Mouse (Mus musculus) lung, postnatal 0 days (tissue): ENCODE data around the gene Tcf20. TPM values are rescaled to one million over a fixed set of nuclear protein-coding genes. Genes with fewer than 3 reads are reported as not detected.
A peak's percentile ranks its signal among the peaks of the same experiment; 100 is the strongest.
"Not testable (repeated sequence)": the region's sequence is repeated elsewhere in the genome, so short reads cannot be mapped to it uniquely, and the experiment has no call there.

Experiments
- ATAC-seq: fragments of 200-750 bp; cut with Nextera tagmentation; 2 replicates; pipeline ENCODE4 v1.8.0; 2017; ENCODE audit warnings: moderate library complexity
- DNase-seq: peaks from one replicate; pipeline ENCODE4 v3.0.0-alpha.2; 2016; ENCODE audit warnings: low spot score
- H3K27ac ChIP-seq: fragments of 300-500 bp; sonication (generic); 2 replicates; pipeline ENCODE4 v1.5.1; 2014; ENCODE audit warnings: antibody characterized with exemption, mild to moderate bottlenecking, low read length, mixed read lengths
- H3K27me3 ChIP-seq: fragments of 300-500 bp; sonication (generic); replicated peaks from 2 replicates; pipeline ENCODE4 v1.6.1; 2014; ENCODE audit warnings: low read length, mixed read lengths; ENCODE audit not compliant: insufficient read depth
- H3K36me3 ChIP-seq: fragments of 300-500 bp; sonication (generic); 2 replicates; pipeline ENCODE4 v1.6.1; 2014; ENCODE audit warnings: low read length, mixed read lengths; ENCODE audit not compliant: insufficient read depth
- H3K4me1 ChIP-seq: fragments of 300-500 bp; sonication (generic); 2 replicates; pipeline ENCODE4 v1.6.1; 2014; ENCODE audit warnings: antibody characterized with exemption, low read depth, low read length, mixed read lengths; ENCODE audit not compliant: insufficient read depth
- H3K4me2 ChIP-seq: fragments of 300-500 bp; sonication (generic); replicated peaks from 2 replicates; pipeline ENCODE4 v1.6.1; 2014; ENCODE audit warnings: low read depth, mild to moderate bottlenecking, low read length, moderate library complexity, mixed read lengths
- H3K4me3 ChIP-seq: fragments of 300-500 bp; sonication (generic); 2 replicates; pipeline ENCODE4 v1.5.1; 2014; ENCODE audit warnings: low read depth, low read length
- H3K9ac ChIP-seq: fragments of 300-500 bp; sonication (generic); replicated peaks from 2 replicates; pipeline ENCODE4 v1.6.1; 2014; ENCODE audit warnings: low read depth, mild to moderate bottlenecking
- H3K9me3 ChIP-seq: fragments of 300-500 bp; sonication (generic); 2 replicates; pipeline ENCODE4 v1.6.1; 2016; ENCODE audit warnings: low read length, mixed read lengths
- CTCF ChIP-seq: IDR thresholded peaks from 2 replicates; pipeline ENCODE4 v1.5.1; 2016; ENCODE audit warnings: antibody characterized with exemption, mild to moderate bottlenecking
- EP300 ChIP-seq: IDR thresholded peaks from 2 replicates; pipeline ENCODE4 v1.6.1; 2016; ENCODE audit warnings: antibody characterized with exemption, mild to moderate bottlenecking, control low read depth
- WGBS: fragments of 180-500 bp; shearing (Covaris S2); extraction: QIAGEN DNeasy Blood & Tissue Kit; methylation state at CpG from one replicate; pipeline ENCODE4 v1.1.7; 2014; 5-methylcytosine and 5-hydroxymethylcytosine counted together
- polyA plus RNA-seq: library from polyadenylated mRNA; unstranded; fragments of >200 nt; fragmentation: Nextera tagmentation; extraction: Ambion mirVana; gene quantifications from 2 replicates; pipeline ENCODE4 v1.2.1, GENCODE M21; 2015

Gene Tcf20
- polyA plus RNA-seq, 1 experiment from 2014 or later, result 6.1 TPM

DNA sequence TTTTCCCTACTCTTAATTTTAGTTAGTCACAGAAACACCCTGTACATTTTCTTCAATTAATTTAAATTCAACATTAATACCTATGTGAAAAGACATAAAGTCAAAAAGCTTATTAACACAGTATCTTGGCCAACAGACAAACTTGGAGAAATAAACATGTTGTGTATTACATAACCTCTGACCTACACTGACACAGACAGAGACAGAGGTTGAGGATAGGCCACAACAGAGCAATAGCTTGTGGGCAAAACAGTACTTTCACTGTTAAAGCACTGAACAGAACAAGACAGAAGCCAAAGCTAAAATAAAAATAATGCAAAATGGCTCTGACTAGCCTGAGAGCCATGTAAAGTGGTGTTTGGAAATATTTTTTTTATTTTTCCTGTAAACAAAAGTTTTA is 97.2 kb downstream of the Tcf20 start:
- Histone ChIP-seq H3K9ac (no peak overlapping the region), H3K4me1 (peaks cover 3% of the 10 kb centered on the region; the same call in 1 of the 2 replicates), H3K27me3 (no peaks in the 10 kb centered on the region), H3K36me3 (no peaks in the 10 kb centered on the region), H3K27ac (no peak overlapping the region), H3K4me3 (no peak overlapping the region), H3K4me2 (no peak overlapping the region), H3K9me3 (no peaks in the 10 kb centered on the region)
- TF ChIP-seq CTCF, result no peak
- TF ChIP-seq EP300, result no peak
- no peak for ATAC-seq
- no peak for DNase-seq

DNA sequence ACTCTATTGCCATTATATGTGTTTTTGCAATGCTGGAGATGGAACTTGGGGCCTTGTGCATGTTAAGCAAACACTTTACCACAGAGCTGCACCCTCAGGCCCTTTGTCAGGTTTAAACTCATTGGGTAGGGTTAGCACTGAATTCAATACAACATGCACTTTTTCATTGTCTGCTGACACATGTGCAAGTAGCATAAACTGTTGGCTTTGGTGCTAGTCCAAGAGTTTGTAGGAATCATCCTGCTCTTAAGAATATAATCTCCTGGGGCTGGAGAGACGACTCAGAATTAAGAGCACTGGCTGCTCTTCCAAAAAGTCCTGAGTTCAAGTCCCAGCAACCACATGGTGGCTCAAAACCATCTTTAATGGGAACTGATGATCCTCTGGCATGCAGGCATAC is 98.2 kb downstream of the Tcf20 start:
- no peak for ATAC-seq
- WGBS, result 39% methylated on average over 1 of the region's 1 CpGs

GRCm38 (mm10) chr15:82888466-82888865 is 99.2 kb downstream of the Tcf20 start:
- Histone ChIP-seq H3K9me3 (no peaks in the 10 kb centered on the region), H3K4me3 (no peak overlapping the region), H3K27ac (no peak overlapping the region), H3K4me2 (no peak overlapping the region), H3K27me3 (no peaks in the 10 kb centered on the region), H3K36me3 (no peaks in the 10 kb centered on the region), H3K4me1 (peaks cover 3% of the 10 kb centered on the region; the same call in 1 of the 2 replicates), H3K9ac (no peak overlapping the region)
- WGBS, result 59% methylated on average over 2 of the region's 2 CpGs
- ATAC-seq (no peak), DNase-seq (no peak)
- TF ChIP-seq EP300, result no peak

More for the DNA sequence above, 98.2 kb downstream of the Tcf20 start:
- no peaks in the 10 kb centered on the region for H3K36me3 ChIP-seq
- no peak overlapping the region for H3K4me3 ChIP-seq
- TF ChIP-seq EP300, result no peak
- TF ChIP-seq CTCF, result no peak
- H3K27ac ChIP-seq, result no peak overlapping the region
- no peak overlapping the region for H3K9ac ChIP-seq
- H3K9me3 ChIP-seq, result no peaks in the 10 kb centered on the region
- no peak overlapping the region for H3K4me2 ChIP-seq
- H3K4me1 ChIP-seq, result peaks cover 3% of the 10 kb centered on the region; the same call in 1 of the 2 replicates
- DNase-seq, result no peak
- no peaks in the 10 kb centered on the region for H3K27me3 ChIP-seq

DNA sequence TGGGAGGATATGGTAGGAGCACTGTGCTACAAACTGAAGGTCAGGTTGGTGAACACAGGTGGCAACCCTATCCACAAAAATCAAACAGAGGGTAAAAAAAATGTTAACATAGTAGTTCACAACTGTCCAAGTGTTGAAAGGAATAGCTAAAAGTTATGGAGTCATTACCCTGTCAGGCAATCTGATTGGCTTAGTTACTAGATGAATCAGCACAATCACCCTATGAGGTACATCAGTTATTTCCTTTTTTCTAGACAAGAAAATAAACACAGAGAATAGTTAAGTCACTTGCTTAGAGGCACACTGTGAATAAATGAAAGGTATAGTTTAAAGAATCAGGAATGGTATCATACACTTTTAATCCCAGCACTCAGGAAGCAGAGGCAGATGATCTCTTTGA is 110.4 kb downstream of the Tcf20 start:
- ATAC-seq, result peak; percentile 33; the same call in 1 of the 2 replicates
- H3K27ac ChIP-seq, result peak overlapping the region; percentile 78
- H3K9ac ChIP-seq, result no peak overlapping the region

DNA sequence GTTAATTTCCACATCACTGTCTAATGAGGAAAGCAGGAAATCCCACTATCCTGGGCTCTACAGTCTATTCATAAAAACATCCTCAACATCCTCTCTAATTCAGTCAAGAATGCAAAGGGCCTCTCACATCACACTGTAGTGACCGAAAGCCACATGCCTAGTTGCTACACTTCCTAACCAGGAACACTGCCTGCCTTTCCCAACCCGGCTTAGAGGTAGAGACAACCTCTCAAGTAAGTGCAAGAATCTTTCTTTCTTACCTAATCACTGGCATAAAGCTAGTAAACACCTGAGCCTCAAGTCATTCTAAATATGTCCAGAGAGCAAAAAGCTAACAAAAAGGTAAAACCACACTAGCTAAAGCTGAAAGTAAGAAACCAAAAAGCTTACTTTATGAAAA is 110.8 kb downstream of the Tcf20 start:
- no peak overlapping the region for H3K9ac ChIP-seq
- peak; percentile 83 for DNase-seq
- H3K27ac ChIP-seq, result peak overlapping the region; percentile 78
- no peak overlapping the region for H3K4me2 ChIP-seq
- no peaks in the 10 kb centered on the region for H3K27me3 ChIP-seq
- H3K36me3 ChIP-seq, result no peaks in the 10 kb centered on the region
- H3K9me3 ChIP-seq, result no peaks in the 10 kb centered on the region
- ATAC-seq, result peak; percentile 95
- peak; percentile 85 for TF ChIP-seq EP300
- TF ChIP-seq CTCF, result no peak
- no peaks in the 10 kb centered on the region for H3K4me1 ChIP-seq
- WGBS, result 35% methylated on average over 2 of the region's 2 CpGs
- H3K4me3 ChIP-seq, result no peak overlapping the region

More for the DNA sequence above, 110.4 kb downstream of the Tcf20 start:
- H3K36me3 ChIP-seq, result no peaks in the 10 kb centered on the region
- H3K4me2 ChIP-seq, result no peak overlapping the region
- H3K27me3 ChIP-seq, result no peaks in the 10 kb centered on the region
- TF ChIP-seq CTCF, result no peak
- no peak for TF ChIP-seq EP300
- no peaks in the 10 kb centered on the region for H3K9me3 ChIP-seq
- H3K4me3 ChIP-seq, result no peak overlapping the region
- no peak for DNase-seq
- no peaks in the 10 kb centered on the region for H3K4me1 ChIP-seq

DNA sequence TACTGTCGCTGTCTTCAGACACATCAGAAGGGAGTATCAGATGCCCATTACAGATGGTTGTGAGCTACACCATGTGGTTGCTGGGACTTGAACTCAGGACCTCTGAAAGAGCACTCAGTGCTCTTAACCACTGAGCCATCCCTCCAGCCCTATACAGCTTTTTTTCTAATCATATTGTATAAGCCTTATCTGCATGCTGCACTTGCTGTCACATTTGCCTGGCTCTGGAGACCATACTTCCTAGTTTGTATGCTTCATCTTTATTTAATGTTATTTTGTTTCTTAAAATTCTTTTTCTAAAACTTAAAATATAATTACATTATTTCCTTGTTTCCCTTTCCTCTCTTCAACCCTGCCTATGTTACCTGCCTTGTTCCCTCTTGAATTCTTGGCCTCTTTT is 115.6 kb downstream of the Tcf20 start:
- H3K9ac ChIP-seq, result no peak overlapping the region
- H3K27me3 ChIP-seq, result no peaks in the 10 kb centered on the region
- no peaks in the 10 kb centered on the region for H3K9me3 ChIP-seq
- no peak overlapping the region for H3K4me2 ChIP-seq
- no peaks in the 10 kb centered on the region for H3K4me1 ChIP-seq
- no peaks in the 10 kb centered on the region for H3K36me3 ChIP-seq
- TF ChIP-seq EP300, result no peak
- no peak for TF ChIP-seq CTCF
- no peak for DNase-seq
- H3K4me3 ChIP-seq, result no peak overlapping the region
- no peak overlapping the region for H3K27ac ChIP-seq
- 97% methylated on average over 1 of the region's 1 CpGs for WGBS
- ATAC-seq, result no peak

DNA sequence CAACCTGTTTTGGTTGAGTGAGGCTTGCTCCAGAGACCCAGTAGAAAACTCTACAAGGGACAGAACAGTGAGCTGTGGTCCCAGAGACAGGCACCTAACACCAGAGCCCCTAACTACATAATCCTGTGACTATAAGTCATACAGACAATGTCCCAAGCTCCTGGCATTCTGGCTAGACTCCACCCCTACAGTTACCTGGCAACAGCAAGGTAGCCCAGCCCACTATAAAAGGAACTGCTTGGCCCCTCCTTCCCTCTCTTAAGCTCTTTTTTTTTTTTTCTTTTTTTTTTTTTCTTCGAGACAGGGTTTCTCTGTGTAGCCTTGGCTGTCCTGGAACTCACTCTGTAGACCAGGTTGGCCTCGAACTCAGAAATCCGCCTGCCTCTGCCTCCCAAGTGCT is 121.4 kb downstream of the Tcf20 start:
- not testable (repeated sequence) for H3K36me3 ChIP-seq, H3K9ac ChIP-seq
- WGBS, result 100% methylated on average over 3 of the region's 3 CpGs

More for the DNA sequence above, 121.4 kb downstream of the Tcf20 start:
- DNase-seq, H3K4me1 ChIP-seq, H3K4me3 ChIP-seq, H3K27ac ChIP-seq, H3K27me3 ChIP-seq, H3K4me2 ChIP-seq, ATAC-seq, H3K9me3 ChIP-seq: not testable (repeated sequence)
